Mouse (Mus musculus) liver, adult 2 months (tissue): ENCODE results near the gene Gm45713.

Experiments used
- CTCF ChIP-seq: fragments of 200-500 bp; IDR thresholded peaks from 2 replicates; pipeline ENCODE4 v1.5.1; 2011; ENCODE audit warnings: low read depth, low read length, control low read depth
- POLR2A ChIP-seq: fragments of 200-500 bp; IDR thresholded peaks from 2 replicates; pipeline ENCODE4 v1.6.1; 2011; ENCODE audit warnings: low read length, control low read depth; ENCODE audit not compliant: insufficient read depth; ENCODE audit errors: extremely low read depth

DNA sequence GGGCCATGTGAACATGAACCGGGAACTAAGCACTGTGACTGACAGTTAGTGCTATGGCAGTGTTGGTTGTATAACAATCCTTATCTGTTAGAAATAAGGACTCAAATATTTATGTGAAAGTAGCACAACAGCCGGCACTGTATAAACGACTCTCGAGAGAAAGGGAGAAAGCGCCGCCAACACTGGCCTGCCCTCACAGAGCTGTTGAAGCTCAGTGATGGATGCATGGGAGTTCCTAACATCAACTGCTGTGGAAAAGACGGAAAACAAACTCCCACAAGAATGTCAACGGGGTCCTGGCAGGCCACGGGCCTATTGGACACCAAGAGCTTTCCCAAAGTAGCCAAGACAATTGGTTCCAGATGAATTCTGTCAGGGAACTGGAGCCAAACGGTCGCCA lies 15.3 kb upstream of the Gm45713 start:
- TF ChIP-seq POLR2A: no peak
- no peak for TF ChIP-seq CTCF
